Mouse (Mus musculus): Measurements from ENCODE around the gene Gdf15.

DNA sequence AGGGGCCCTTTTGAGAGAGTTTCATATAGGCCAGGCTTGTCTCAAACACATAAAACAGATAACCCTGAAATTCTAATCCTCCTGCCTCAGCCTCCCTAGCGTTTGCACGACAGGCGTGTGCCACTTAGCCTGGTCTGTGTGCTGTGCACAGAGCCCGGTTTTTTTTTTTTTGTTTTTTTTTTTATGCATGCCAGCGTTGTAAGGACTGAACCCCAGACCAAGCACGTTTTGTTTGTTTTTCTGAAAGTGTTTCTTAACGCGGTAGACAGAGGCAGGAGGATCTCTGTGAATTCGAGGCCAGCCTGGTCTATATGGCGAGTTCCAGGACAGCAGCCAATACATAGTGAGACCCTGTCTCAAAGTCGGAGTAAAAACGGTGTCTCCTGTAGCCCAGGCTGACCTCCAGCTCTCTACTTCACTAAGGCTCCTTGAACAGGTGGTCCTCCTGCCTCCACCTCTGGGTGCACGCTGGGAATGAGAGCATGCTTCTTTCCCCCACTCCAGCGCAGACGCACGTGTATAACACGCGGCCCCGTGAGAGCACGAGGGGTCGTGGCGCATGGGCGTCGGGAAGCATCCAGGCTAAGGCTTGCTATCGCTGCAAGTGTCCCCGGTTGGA, 23.4 kb downstream of the Gdf15 start, which contains the start of gene Ssbp4:
- no peak for TF ChIP-seq CTCF (IDR thresholded peaks at IDR 0.05; ENCODE audit: low read depth, low read length)
- no peak for TF ChIP-seq POLR2A (IDR thresholded peaks at IDR 0.05; ENCODE audit: insufficient read depth, low read length)
- TF ChIP-seq EP300 (IDR thresholded peaks at IDR 0.05; ENCODE audit: insufficient read depth, low read depth, low read length): no peak
